Mouse (Mus musculus) megakaryocyte-erythroid progenitor cell, adult 5-6 weeks (primary cell): ENCODE results near the gene Ing1. TPM values are rescaled to one million over a fixed set of nuclear protein-coding genes. Genes with fewer than 3 reads are reported as not detected.
A peak's percentile ranks its signal among the peaks of the same experiment; 100 is the strongest.

Source experiments
- ATAC-seq: replicated peaks from 2 replicates; pipeline ENCODE4 v1.8.0; 2016; ENCODE audit warnings: mild to moderate bottlenecking, inconsistent platforms; ENCODE audit not compliant: severe bottlenecking, poor library complexity, low FRiP score, low TSS enrichment
- total RNA-seq, 2 experiments: library from RNA; stranded (forward) in 1 of 2; stranded (reverse) in 1 of 2; fragments of 200-1000, 215-1000 nt in 1 of 2; fragments of >200 nt in 1 of 2; fragmentation: Nextera tagmentation in 1 of 2; gene quantifications; 2 replicates each; pipeline ENCODE4 v1.2.3; 2014 to 2017

The Ing1 gene
- total RNA-seq (2014; fragmentation: Nextera tagmentation) (27.3 and 32.6 TPM in 2 replicates), total RNA-seq (2017) (48.1 and 71.3 TPM in 2 replicates)

GRCm38 (mm10) chr8:11554799-11555719 is at the start of gene Ing1:
Gene Ing1 (plus strand): TSS chr8:11555571.
- ATAC-seq: peak; percentile 54

- no peak for ATAC-seq
Measured at GRCm38 (mm10) chr8:11506074-11506473, 49.3 kb upstream of the Ing1 start.

- peak; percentile 68 for ATAC-seq
Measured at GRCm38 (mm10) chr8:11506802-11507201, 48.6 kb upstream of the Ing1 start.

- ATAC-seq: no peak
Measured at GRCm38 (mm10) chr8:11508880-11509279, 46.5 kb upstream of the Ing1 start.

GRCm38 (mm10) chr8:11510971-11511370 is 44.4 kb upstream of the Ing1 start:
- no peak for ATAC-seq

GRCm38 (mm10) chr8:11512711-11513110 is 42.7 kb upstream of the Ing1 start:
- peak; percentile 92 for ATAC-seq

- ATAC-seq: no peak
Measured at GRCm38 (mm10) chr8:11513247-11513646, 42.1 kb upstream of the Ing1 start.

GRCm38 (mm10) chr8:11516292-11516691 is 39.1 kb upstream of the Ing1 start:
- ATAC-seq: no peak

GRCm38 (mm10) chr8:11517366-11518055 is 37.9 kb upstream of the Ing1 start:
- no peak for ATAC-seq

GRCm38 (mm10) chr8:11518056-11518396 is 37.3 kb upstream of the Ing1 start:
- no peak for ATAC-seq

GRCm38 (mm10) chr8:11518676-11519075 is 36.7 kb upstream of the Ing1 start:
- no peak for ATAC-seq

- ATAC-seq: no peak
Measured at GRCm38 (mm10) chr8:11523331-11523730, 32.0 kb upstream of the Ing1 start.

- ATAC-seq: peak; percentile 14; the same call in 1 of the 2 replicates
Measured at GRCm38 (mm10) chr8:11530155-11530770, 25.1 kb upstream of the Ing1 start.

GRCm38 (mm10) chr8:11530849-11531248 is 24.5 kb upstream of the Ing1 start:
- ATAC-seq: no peak

GRCm38 (mm10) chr8:11534494-11534893 is 20.9 kb upstream of the Ing1 start:
- no peak for ATAC-seq

- no peak for ATAC-seq
Measured at GRCm38 (mm10) chr8:11539049-11539448, 16.3 kb upstream of the Ing1 start.

GRCm38 (mm10) chr8:11540182-11540581 is 15.2 kb upstream of the Ing1 start:
- no peak for ATAC-seq

- ATAC-seq: no peak
Measured at GRCm38 (mm10) chr8:11542031-11542430, 13.3 kb upstream of the Ing1 start.

GRCm38 (mm10) chr8:11542866-11543265 is 12.5 kb upstream of the Ing1 start:
- ATAC-seq: no peak

- ATAC-seq: no peak
Measured at GRCm38 (mm10) chr8:11544386-11544785, 11.0 kb upstream of the Ing1 start.
